Mouse (Mus musculus) CH12.LX (cell line): ENCODE data around the gene Lama4. TPM values are rescaled to one million over a fixed set of nuclear protein-coding genes. Genes with fewer than 3 reads are reported as not detected.

Source experiments
- DNase-seq: peaks from one replicate; pipeline ENCODE4 v3.0.0-alpha.2; 2013; ENCODE audit errors: extremely low read depth
- H3K27ac ChIP-seq: 2 replicates; pipeline ENCODE4 v1.5.1; 2012; ENCODE audit warnings: low read depth, mild to moderate bottlenecking, control low read depth, moderate library complexity; ENCODE audit not compliant: insufficient read depth
- H3K27me3 ChIP-seq: replicated peaks from 2 replicates; pipeline ENCODE3; 2012; ENCODE audit warnings: inconsistent platforms
- H3K36me3 ChIP-seq, 2 experiments: replicated peaks in 1 of 2; 2 replicates each; pipeline versions ENCODE3 to v1.6.1; 2012; ENCODE audit warnings: inconsistent platforms in 1 of 2, low read length in 1 of 2, mild to moderate bottlenecking in 1 of 2, mixed read lengths in 1 of 2, moderate library complexity in 1 of 2; ENCODE audit not compliant: control insufficient read depth in 1 of 2, insufficient read depth in 1 of 2
- H3K4me1 ChIP-seq, 2 experiments: 2 replicates each; pipeline ENCODE4 v1.6.1; 2012; ENCODE audit warnings: inconsistent platforms in 1 of 2, moderate library complexity in 1 of 2; ENCODE audit not compliant: insufficient read depth in 2 of 2, control insufficient read depth in 1 of 2
- H3K4me2 ChIP-seq: 2 replicates; pipeline ENCODE4 v1.6.1; 2012; ENCODE audit warnings: low read depth, mild to moderate bottlenecking, control low read depth; ENCODE audit not compliant: poor library complexity, insufficient read depth, severe bottlenecking
- H3K4me3 ChIP-seq, 3 experiments: fragments of 150-350 bp in 1 of 3; sonication (generic) in 1 of 3; replicated peaks in 1 of 3; 2 replicates each; pipeline versions ENCODE3 to v1.5.1; 2011 to 2012; ENCODE audit warnings: low read depth in 2 of 3, low read length in 2 of 3, mild to moderate bottlenecking in 2 of 3, moderate library complexity in 2 of 3, control low read depth in 1 of 3, improper control_type of control experiment in 1 of 3, inconsistent platforms in 1 of 3, mixed read lengths in 1 of 3; ENCODE audit not compliant: poor library complexity in 1 of 3
- H3K79me2 ChIP-seq: replicated peaks from 2 replicates; pipeline ENCODE4 v1.6.1; 2012; ENCODE audit warnings: mild to moderate bottlenecking, moderate library complexity; ENCODE audit not compliant: control insufficient read depth, poor library complexity, insufficient read depth, severe bottlenecking; ENCODE audit errors: extremely low read depth
- H3K9ac ChIP-seq: 2 replicates; pipeline ENCODE4 v1.6.1; 2012; ENCODE audit warnings: low read depth, mild to moderate bottlenecking, control low read depth, moderate library complexity; ENCODE audit not compliant: insufficient read depth
- H3K9me3 ChIP-seq: replicated peaks from 2 replicates; pipeline ENCODE3; 2012; ENCODE audit warnings: low read length, inconsistent platforms, mixed read lengths
- BHLHE40 ChIP-seq: IDR thresholded peaks from 2 replicates; pipeline ENCODE4 v1.6.1; 2011; ENCODE audit warnings: mild to moderate bottlenecking, low read depth, low read length, improper control_type of control experiment
- CHD1 ChIP-seq: IDR thresholded peaks from 2 replicates; pipeline ENCODE4 v1.6.1; 2012; ENCODE audit warnings: low read depth, low read length, improper control_type of control experiment, inconsistent platforms
- CTCF ChIP-seq, 2 experiments: IDR thresholded peaks in 1 of 2; conservative IDR thresholded peaks in 1 of 2; 2 replicates each; pipeline ENCODE4 v1.5.1; 2011 to 2012; ENCODE audit warnings: low read depth in 2 of 2, low read length in 2 of 2, improper control_type of control experiment in 1 of 2, inconsistent platforms in 1 of 2, mild to moderate bottlenecking in 1 of 2, moderate library complexity in 1 of 2
- E2F4 ChIP-seq: IDR thresholded peaks from 2 replicates; pipeline ENCODE4 v1.6.1; 2011; ENCODE audit warnings: low read depth, low read length, improper control_type of control experiment; ENCODE audit not compliant: insufficient replicate concordance
- GABPA ChIP-seq: IDR thresholded peaks from 2 replicates; pipeline ENCODE4 v1.6.1; 2012; ENCODE audit warnings: low read depth, low read length, improper control_type of control experiment, inconsistent platforms; ENCODE audit not compliant: insufficient replicate concordance
- HCFC1 ChIP-seq: IDR thresholded peaks from 2 replicates; pipeline ENCODE4 v1.6.1; 2012; ENCODE audit warnings: low read depth, mild to moderate bottlenecking, inconsistent platforms, low read length, improper control_type of control experiment
- JUN ChIP-seq: IDR thresholded peaks from 2 replicates; pipeline ENCODE4 v1.6.1; 2011; ENCODE audit warnings: low read depth, mild to moderate bottlenecking, low read length, improper control_type of control experiment, moderate library complexity; ENCODE audit not compliant: insufficient read depth
- JUND ChIP-seq: conservative IDR thresholded peaks from 2 replicates; pipeline ENCODE4 v1.6.1; 2011; ENCODE audit warnings: low read depth, low read length, improper control_type of control experiment
- KAT2A ChIP-seq: IDR thresholded peaks from 2 replicates; pipeline ENCODE4 v1.6.1; 2012; ENCODE audit warnings: low read length, improper control_type of control experiment, inconsistent platforms; ENCODE audit not compliant: insufficient replicate concordance
- MAX ChIP-seq: IDR thresholded peaks from 2 replicates; pipeline ENCODE4 v1.6.1; 2011; ENCODE audit warnings: low read length, improper control_type of control experiment
- MAZ ChIP-seq: IDR thresholded peaks from 2 replicates; pipeline ENCODE4 v1.6.1; 2012; ENCODE audit warnings: low read depth, mild to moderate bottlenecking, inconsistent platforms, low read length, improper control_type of control experiment, moderate library complexity
- MYC ChIP-seq: IDR thresholded peaks from 2 replicates; pipeline ENCODE4 v1.6.1; 2011; ENCODE audit warnings: low read depth, mild to moderate bottlenecking, improper control_type of control experiment, low read length
- NRF1 ChIP-seq: IDR thresholded peaks from 2 replicates; pipeline ENCODE4 v1.6.1; 2014; ENCODE audit warnings: low read depth, mild to moderate bottlenecking, inconsistent platforms, low read length, improper control_type of control experiment, moderate library complexity
- PAX5 ChIP-seq: IDR thresholded peaks from 2 replicates; pipeline ENCODE4 v1.6.1; 2012; ENCODE audit warnings: low read length, inconsistent platforms, mixed read lengths
- POLR2A ChIP-seq: IDR thresholded peaks from 2 replicates; pipeline ENCODE4 v1.6.1; 2011; ENCODE audit warnings: low read depth, mild to moderate bottlenecking, improper control_type of control experiment, low read length
- POLR2AphosphoS2 ChIP-seq: IDR thresholded peaks from 2 replicates; pipeline ENCODE4 v1.6.1; 2011; ENCODE audit warnings: low read depth, low read length, improper control_type of control experiment
- RAD21 ChIP-seq: IDR thresholded peaks from 2 replicates; pipeline ENCODE4 v1.6.1; 2011; ENCODE audit warnings: low read depth, mild to moderate bottlenecking, low read length, improper control_type of control experiment, moderate library complexity
- SIN3A ChIP-seq: IDR thresholded peaks from 2 replicates; pipeline ENCODE4 v1.6.1; 2012; ENCODE audit warnings: low read length, improper control_type of control experiment, inconsistent platforms
- TCF12 ChIP-seq: IDR thresholded peaks from 2 replicates; pipeline ENCODE4 v1.6.1; 2014; ENCODE audit warnings: low read depth, mild to moderate bottlenecking, inconsistent platforms, low read length, improper control_type of control experiment
- USF1 ChIP-seq: IDR thresholded peaks from 2 replicates; pipeline ENCODE4 v1.6.1; 2014; ENCODE audit warnings: low read depth, mild to moderate bottlenecking, inconsistent platforms, low read length, improper control_type of control experiment
- USF2 ChIP-seq: conservative IDR thresholded peaks from 2 replicates; pipeline ENCODE4 v1.6.1; 2011; ENCODE audit warnings: low read depth, low read length, improper control_type of control experiment
- ZC3H11A ChIP-seq: IDR thresholded peaks from 2 replicates; pipeline ENCODE4 v1.6.1; 2012; ENCODE audit warnings: low read depth, mild to moderate bottlenecking, inconsistent platforms, low read length, improper control_type of control experiment
- ZMIZ1 ChIP-seq: IDR thresholded peaks from 2 replicates; pipeline ENCODE4 v1.6.1; 2012; ENCODE audit warnings: low read depth, mild to moderate bottlenecking, inconsistent platforms, low read length, improper control_type of control experiment
- ZNF384 ChIP-seq: IDR thresholded peaks from 2 replicates; pipeline ENCODE4 v1.6.1; 2012; ENCODE audit warnings: low read depth, low read length, improper control_type of control experiment, inconsistent platforms
- dilution Hi-C: fragments of 300-500 bp; cut with MboI; formaldehyde crosslinking; loops from 2 replicates; pipeline ENCODE4 v1.14.3; 2020; ENCODE audit warnings: low sequenced_read_pairs; ENCODE audit not compliant: extremely low pct_unique_long_range_greater_than_20kb, extremely low pct_ligation_motif_present
- in situ Hi-C: fragments of 300-500 bp; cut with MboI; formaldehyde crosslinking; loops from 3 replicates; pipeline ENCODE4 v1.14.3; 2019; ENCODE audit warnings: low sequenced_read_pairs, low pct_ligation_motif_present, low pct_unique_long_range_greater_than_20kb, mixed read lengths
- polyA plus RNA-seq: library from polyadenylated mRNA; unstranded; fragments of >175 nt; gene quantifications from 2 replicates; pipeline ENCODE4 v1.2.1, GENCODE M21; 2012; ENCODE audit warnings: low read depth; ENCODE audit not compliant: insufficient read length
- total RNA-seq, 2 experiments: library from RNA; depleted of rRNA; stranded (reverse); fragments of 300-350 nt in 1 of 2; fragments of >200 nt in 1 of 2; gene quantifications; 2 replicates each; pipeline ENCODE4 v1.2.3; 2012 to 2014

Gene Lama4
- total and polyA plus RNA-seq, 3 experiments = 0.08 to 0.50 (median 0.19) TPM

- no peak for TF ChIP-seq MAX
- TF ChIP-seq RAD21 = no peak
- TF ChIP-seq POLR2A = no peak
- TF ChIP-seq CHD1 = no peak
- no peak for TF ChIP-seq HCFC1
- no peak for TF ChIP-seq SIN3A
- no peak for TF ChIP-seq MAZ
- TF ChIP-seq POLR2AphosphoS2 = no peak
- no peak for TF ChIP-seq TCF12
- TF ChIP-seq USF1 = no peak
- no peak for TF ChIP-seq CTCF (conservative IDR thresholded peaks at IDR 0.05 in 1 of 2, IDR thresholded peaks at IDR 0.05 in 1 of 2; ENCODE audit: low read depth in 2 of 2, low read length in 2 of 2)
- no peak for TF ChIP-seq KAT2A
- TF ChIP-seq ZMIZ1 = no peak
- no peak for TF ChIP-seq ZNF384
- no peak for TF ChIP-seq MYC
- no peak for TF ChIP-seq JUN
- no peak for TF ChIP-seq ZC3H11A
- H3K9me3 ChIP-seq = no peaks in the 10 kb centered on the region
- H3K27ac ChIP-seq = no peak overlapping the region
- H3K9ac ChIP-seq = no peak overlapping the region
- no peak overlapping the region for H3K4me3 ChIP-seq
- in situ Hi-C loops (no loop called here), dilution Hi-C loops (no loop called here)
- peaks cover 2 to 8% of the 10 kb centered on the region in 2 experiments; a peak in 2 of 4 replicates for H3K4me1 ChIP-seq
- H3K79me2 ChIP-seq = no peaks in the 10 kb centered on the region
- no peak overlapping the region for H3K4me2 ChIP-seq
- no peak for DNase-seq
- no peaks in the 10 kb centered on the region for H3K27me3 ChIP-seq
- no peaks in the 10 kb centered on the region for H3K36me3 ChIP-seq
Measured at GRCm38 (mm10) chr10:38992827-38993226, 27.5 kb downstream of the Lama4 start.

DNA sequence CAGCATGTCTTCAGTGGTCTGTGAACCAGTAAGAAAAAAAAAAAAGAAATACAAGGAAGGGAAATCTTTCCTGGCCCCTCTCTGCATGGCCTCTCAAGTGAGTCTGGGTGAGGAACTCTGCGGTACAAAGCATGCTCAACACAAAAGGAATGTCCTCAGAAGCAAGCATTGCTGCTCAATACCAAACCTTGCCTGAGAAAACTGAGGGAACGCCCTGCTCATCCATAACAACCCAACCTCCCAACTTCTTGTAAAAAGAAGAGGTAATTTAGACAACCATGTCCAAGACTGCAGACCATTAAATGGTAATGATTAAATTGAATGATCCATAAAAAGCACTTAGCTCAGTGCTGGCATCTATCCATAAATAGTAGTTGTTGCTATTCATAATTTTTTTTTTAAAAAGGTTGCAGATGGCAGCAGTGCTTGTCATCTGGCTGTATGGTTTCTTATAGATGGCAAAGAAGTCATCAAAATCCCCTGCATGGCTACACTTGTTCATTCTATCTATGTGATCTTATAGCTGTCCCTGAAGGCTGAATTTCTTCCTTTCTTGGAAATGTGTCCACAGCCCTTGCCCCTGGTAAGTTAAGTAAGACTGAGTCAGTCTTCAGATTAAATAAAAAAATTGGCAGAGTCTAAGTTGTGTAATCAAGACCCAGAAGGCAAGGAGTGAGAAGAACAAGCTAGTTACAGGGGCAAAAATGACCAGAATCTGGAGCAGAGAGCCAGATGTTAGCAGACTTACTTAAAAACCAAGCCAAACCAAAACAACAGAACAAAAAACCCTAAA is 28.5 kb downstream of the Lama4 start:
- DNase-seq = no peak
- Histone ChIP-seq H3K4me3 (no peak overlapping the region), H3K27me3 (no peaks in the 10 kb centered on the region), H3K27ac (no peak overlapping the region), H3K4me2 (no peak overlapping the region), H3K9me3 (no peaks in the 10 kb centered on the region), H3K36me3 (no peaks in the 10 kb centered on the region), H3K4me1 (peaks cover 2 to 8% of the 10 kb centered on the region in 2 experiments; a peak in 2 of 4 replicates), H3K9ac (no peak overlapping the region), H3K79me2 (no peaks in the 10 kb centered on the region)
- in situ Hi-C loops = no loop called here
- TF ChIP-seq E2F4 (no peak), RAD21 (no peak), BHLHE40 (no peak), USF2 (no peak), GABPA (no peak), PAX5 (no peak), ZNF384 (no peak), JUND (no peak), NRF1 (no peak)
- dilution Hi-C loops = no loop called here
